Mouse (Mus musculus): ENCODE measurements around the gene Sgms1. TPM values are rescaled to one million over a fixed set of nuclear protein-coding genes. Genes with fewer than 3 reads are reported as not detected.

The Sgms1 gene
- polyA plus RNA-seq, 1 experiment, result 5.3 TPM

DNA sequence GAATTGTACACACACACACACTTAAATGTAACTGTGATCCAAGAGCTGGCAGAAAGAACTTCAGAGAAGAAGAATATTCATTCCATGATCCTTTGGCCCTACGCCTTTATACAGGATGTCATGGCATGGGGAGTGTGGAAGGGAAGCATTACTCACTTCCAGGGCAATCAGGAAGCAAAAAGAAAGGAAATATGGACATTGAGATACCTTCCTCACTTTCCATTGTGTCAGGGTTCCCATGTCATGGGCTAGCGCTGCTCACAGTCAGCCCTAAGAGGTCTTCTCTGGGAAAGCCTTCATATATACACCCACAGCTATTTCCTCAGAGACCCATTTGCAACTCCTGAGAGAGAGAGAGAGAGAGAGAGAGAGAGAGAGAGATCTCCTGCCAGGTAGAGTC, 282.8 kb downstream of the Sgms1 start:
- Histone ChIP-seq H3K79me3 (ENCODE audit: low read depth) (no peaks in the 10 kb centered on the region), H3ac (ENCODE audit: control insufficient read depth, insufficient read length, low read depth) (no peak overlapping the region), H3K4me3 (ENCODE audit: insufficient read depth, poor library complexity, severe bottlenecking) (no peak overlapping the region), H3K36me3 (ENCODE audit: control insufficient read depth, insufficient read depth) (no peaks in the 10 kb centered on the region), H3K79me2 (ENCODE audit: control insufficient read depth, insufficient read depth) (no peaks in the 10 kb centered on the region), H3K27me3 (ENCODE audit: control insufficient read depth, insufficient read depth, insufficient read length) (no peaks in the 10 kb centered on the region)
- TF ChIP-seq MAX (IDR thresholded peaks at IDR 0.05) (no peak), CEBPB (IDR thresholded peaks at IDR 0.05; ENCODE audit: low read depth) (no peak), MYOG (IDR thresholded peaks at IDR 0.05; ENCODE audit: control insufficient read depth, extremely low read depth, insufficient read length) (no peak), MYOD1 (IDR thresholded peaks at IDR 0.05; ENCODE audit: control insufficient read depth, insufficient read length, low read depth) (no peak), USF1 (IDR thresholded peaks at IDR 0.05; ENCODE audit: low read depth) (no peak), CTCF (IDR thresholded peaks at IDR 0.05; ENCODE audit: control insufficient read depth, insufficient read depth, insufficient read length) (no peak), FOSL1 (IDR thresholded peaks at IDR 0.05; ENCODE audit: insufficient read depth, low read length, poor library complexity, severe bottlenecking) (no peak)

DNA sequence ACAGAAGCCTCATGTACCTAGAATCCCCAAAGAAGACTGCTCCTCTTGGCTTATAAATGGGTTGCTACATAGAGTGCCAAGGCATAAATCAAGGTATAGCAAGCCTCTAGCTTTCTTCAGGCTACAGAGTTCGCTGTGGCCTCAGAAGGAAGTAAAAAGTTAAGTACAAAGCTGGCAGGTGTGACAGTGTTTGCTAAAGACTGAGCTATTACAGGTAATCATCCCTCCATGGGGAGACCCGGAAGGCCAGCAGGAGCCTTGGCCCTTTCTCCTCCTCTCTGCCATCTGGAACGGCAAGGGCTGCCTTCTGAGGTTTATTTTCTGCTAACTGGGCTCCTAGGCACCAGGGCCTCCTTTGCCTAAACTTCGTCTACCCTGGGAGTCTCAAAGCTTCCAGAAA, 285.3 kb downstream of the Sgms1 start:
- no peaks in the 10 kb centered on the region for H3K79me2 ChIP-seq (ENCODE audit: control insufficient read depth, insufficient read depth)
- H3K27me3 ChIP-seq (ENCODE audit: control insufficient read depth, insufficient read depth, insufficient read length), result no peaks in the 10 kb centered on the region
- TF ChIP-seq CEBPB (IDR thresholded peaks at IDR 0.05; ENCODE audit: low read depth), result no peak
- TF ChIP-seq MAX (IDR thresholded peaks at IDR 0.05), result no peak
- no peak for TF ChIP-seq USF1 (IDR thresholded peaks at IDR 0.05; ENCODE audit: low read depth)
- TF ChIP-seq CTCF (IDR thresholded peaks at IDR 0.05; ENCODE audit: control insufficient read depth, insufficient read depth, insufficient read length), result no peak
- no peak for TF ChIP-seq MYOG (IDR thresholded peaks at IDR 0.05; ENCODE audit: control insufficient read depth, extremely low read depth, insufficient read length)
- TF ChIP-seq MYOD1 (IDR thresholded peaks at IDR 0.05; ENCODE audit: control insufficient read depth, insufficient read length, low read depth), result no peak
- no peaks in the 10 kb centered on the region for H3K79me3 ChIP-seq (ENCODE audit: low read depth)
- H3ac ChIP-seq (ENCODE audit: control insufficient read depth, insufficient read length, low read depth), result no peak overlapping the region
- no peaks in the 10 kb centered on the region for H3K36me3 ChIP-seq (ENCODE audit: control insufficient read depth, insufficient read depth)
- no peak overlapping the region for H3K4me3 ChIP-seq (ENCODE audit: insufficient read depth, poor library complexity, severe bottlenecking)

- no peaks in the 10 kb centered on the region for H3K79me3 ChIP-seq (ENCODE audit: low read depth)
- no peaks in the 10 kb centered on the region for H3K27me3 ChIP-seq (ENCODE audit: control insufficient read depth, insufficient read depth, insufficient read length)
- TF ChIP-seq MYOD1 (IDR thresholded peaks at IDR 0.05; ENCODE audit: control insufficient read depth, insufficient read length, low read depth), result no peak
- TF ChIP-seq CEBPB (IDR thresholded peaks at IDR 0.05; ENCODE audit: low read depth), result no peak
- no peak for TF ChIP-seq CTCF (IDR thresholded peaks at IDR 0.05; ENCODE audit: control insufficient read depth, insufficient read depth, insufficient read length)
- TF ChIP-seq MAX (IDR thresholded peaks at IDR 0.05), result no peak
- TF ChIP-seq USF1 (IDR thresholded peaks at IDR 0.05; ENCODE audit: low read depth), result no peak
- no peak for TF ChIP-seq FOSL1 (IDR thresholded peaks at IDR 0.05; ENCODE audit: insufficient read depth, low read length, poor library complexity, severe bottlenecking)
- TF ChIP-seq MYOG (IDR thresholded peaks at IDR 0.05; ENCODE audit: control insufficient read depth, extremely low read depth, insufficient read length), result no peak
- H3K36me3 ChIP-seq (ENCODE audit: control insufficient read depth, insufficient read depth), result no peaks in the 10 kb centered on the region
- H3K79me2 ChIP-seq (ENCODE audit: control insufficient read depth, insufficient read depth), result no peaks in the 10 kb centered on the region
- no peak overlapping the region for H3ac ChIP-seq (ENCODE audit: control insufficient read depth, insufficient read length, low read depth)
- no peak overlapping the region for H3K4me3 ChIP-seq (ENCODE audit: insufficient read depth, poor library complexity, severe bottlenecking)
Measured at GRCm38 (mm10) chr19:32102976-32103300, 286.6 kb downstream of the Sgms1 start.

- no peaks in the 10 kb centered on the region for H3K36me3 ChIP-seq (ENCODE audit: control insufficient read depth, insufficient read depth)
- no peaks in the 10 kb centered on the region for H3K79me3 ChIP-seq (ENCODE audit: low read depth)
- no peaks in the 10 kb centered on the region for H3K79me2 ChIP-seq (ENCODE audit: control insufficient read depth, insufficient read depth)
- H3K4me3 ChIP-seq (ENCODE audit: insufficient read depth, poor library complexity, severe bottlenecking), result no peak overlapping the region
- no peaks in the 10 kb centered on the region for H3K27me3 ChIP-seq (ENCODE audit: control insufficient read depth, insufficient read depth, insufficient read length)
- no peak overlapping the region for H3ac ChIP-seq (ENCODE audit: control insufficient read depth, insufficient read length, low read depth)
- TF ChIP-seq CTCF (IDR thresholded peaks at IDR 0.05; ENCODE audit: control insufficient read depth, insufficient read depth, insufficient read length) (no peak), MYOD1 (IDR thresholded peaks at IDR 0.05; ENCODE audit: control insufficient read depth, insufficient read length, low read depth) (no peak), CEBPB (IDR thresholded peaks at IDR 0.05; ENCODE audit: low read depth) (no peak)
Measured at GRCm38 (mm10) chr19:32102294-32102975, 287.1 kb downstream of the Sgms1 start.

DNA sequence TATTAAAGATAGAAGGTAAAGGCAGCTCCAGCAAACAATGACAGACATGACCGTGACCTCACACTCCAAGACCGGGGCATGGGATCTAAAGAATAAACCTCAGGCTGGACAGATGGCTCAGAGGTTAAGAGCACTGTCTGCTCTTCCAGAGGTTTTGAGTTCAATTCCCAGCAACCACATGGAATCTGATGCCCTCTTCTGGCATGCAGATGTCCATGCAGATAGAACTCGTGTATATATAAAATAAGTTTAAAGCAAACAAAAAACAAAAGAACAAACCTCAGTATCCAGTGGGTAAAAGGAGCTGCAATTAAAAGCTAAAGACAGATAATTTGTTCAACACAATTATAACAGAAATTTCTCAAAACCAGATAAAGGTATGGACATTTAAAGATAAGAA, 290.9 kb downstream of the Sgms1 start:
- Histone ChIP-seq H3K79me2 (ENCODE audit: control insufficient read depth, insufficient read depth) (no peaks in the 10 kb centered on the region), H3K36me3 (ENCODE audit: control insufficient read depth, insufficient read depth) (no peaks in the 10 kb centered on the region), H3K4me3 (ENCODE audit: insufficient read depth, poor library complexity, severe bottlenecking) (no peak overlapping the region), H3ac (ENCODE audit: control insufficient read depth, insufficient read length, low read depth) (no peak overlapping the region), H3K27me3 (ENCODE audit: control insufficient read depth, insufficient read depth, insufficient read length) (no peaks in the 10 kb centered on the region), H3K79me3 (ENCODE audit: low read depth) (no peaks in the 10 kb centered on the region)
- TF ChIP-seq MYOG (IDR thresholded peaks at IDR 0.05; ENCODE audit: control insufficient read depth, extremely low read depth, insufficient read length), result no peak
- no peak for TF ChIP-seq CEBPB (IDR thresholded peaks at IDR 0.05; ENCODE audit: low read depth)
- TF ChIP-seq MYOD1 (IDR thresholded peaks at IDR 0.05; ENCODE audit: control insufficient read depth, insufficient read length, low read depth), result no peak
- no peak for TF ChIP-seq FOSL1 (IDR thresholded peaks at IDR 0.05; ENCODE audit: insufficient read depth, low read length, poor library complexity, severe bottlenecking)
- TF ChIP-seq CTCF (IDR thresholded peaks at IDR 0.05; ENCODE audit: control insufficient read depth, insufficient read depth, insufficient read length), result no peak
- no peak for TF ChIP-seq MAX (IDR thresholded peaks at IDR 0.05)
- no peak for TF ChIP-seq USF1 (IDR thresholded peaks at IDR 0.05; ENCODE audit: low read depth)

DNA sequence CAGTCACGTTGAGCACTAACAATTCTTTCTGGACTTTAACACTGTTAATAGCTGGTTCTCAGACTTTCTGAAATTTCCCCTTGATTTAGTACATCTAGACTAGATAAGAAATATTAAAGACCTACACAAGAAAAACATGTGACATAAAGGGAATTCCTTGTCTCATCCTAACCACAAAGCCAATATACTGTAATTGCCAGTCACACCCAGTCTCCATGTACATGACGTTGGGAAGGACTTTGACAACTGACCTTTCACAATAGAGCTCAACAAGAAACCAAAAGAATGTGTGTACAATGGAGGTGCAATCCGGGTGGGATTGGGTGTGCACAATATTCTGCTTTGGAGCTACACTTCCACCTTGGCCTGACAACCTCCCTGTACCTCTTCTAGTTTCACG, 297.2 kb downstream of the Sgms1 start:
- TF ChIP-seq FOSL1 (IDR thresholded peaks at IDR 0.05; ENCODE audit: insufficient read depth, low read length, poor library complexity, severe bottlenecking) (no peak), CTCF (IDR thresholded peaks at IDR 0.05; ENCODE audit: control insufficient read depth, insufficient read depth, insufficient read length) (no peak), USF1 (IDR thresholded peaks at IDR 0.05; ENCODE audit: low read depth) (no peak), MYOG (IDR thresholded peaks at IDR 0.05; ENCODE audit: control insufficient read depth, extremely low read depth, insufficient read length) (no peak), MYOD1 (IDR thresholded peaks at IDR 0.05; ENCODE audit: control insufficient read depth, insufficient read length, low read depth) (no peak), MAX (IDR thresholded peaks at IDR 0.05) (no peak), CEBPB (IDR thresholded peaks at IDR 0.05; ENCODE audit: low read depth) (no peak)
- H3K79me3 ChIP-seq (ENCODE audit: low read depth), result no peaks in the 10 kb centered on the region
- H3ac ChIP-seq (ENCODE audit: control insufficient read depth, insufficient read length, low read depth), result no peak overlapping the region
- H3K4me3 ChIP-seq (ENCODE audit: insufficient read depth, poor library complexity, severe bottlenecking), result no peak overlapping the region
- H3K27me3 ChIP-seq (ENCODE audit: control insufficient read depth, insufficient read depth, insufficient read length), result no peaks in the 10 kb centered on the region
- H3K79me2 ChIP-seq (ENCODE audit: control insufficient read depth, insufficient read depth), result no peaks in the 10 kb centered on the region
- H3K36me3 ChIP-seq (ENCODE audit: control insufficient read depth, insufficient read depth), result no peaks in the 10 kb centered on the region

Data from C2C12 (cell line).